8 mouse cellular contexts compared by ENCODE assay signal in genomic region chr16:17202549-17202948, GRCm38 (mm10). TPM values are rescaled to one million over a fixed set of nuclear protein-coding genes. Genes with fewer than 3 reads are reported as not detected.
A peak's percentile ranks its signal among the peaks of the same experiment; 100 is the strongest.
DNase-seq lines count a peak whose midpoint lies in the region; ATAC-seq and TF ChIP-seq lines count a peak whose summit lies in the region.

Gene Ube2l3, minus strand, starts transcription at chr16:17202649.

- no peak within 1 kb of the TSS for H3K9ac ChIP-seq in kidney, postnatal 0 days (ENCODE audit: low read depth, low read length)
- peak within 1 kb of the TSS; percentile 99; the same call in 1 of the 2 replicates for H3K9ac ChIP-seq in midbrain, embryonic 12.5 days (replicated peaks)

- peaks cover 7% of the 10 kb centered on the region; the same call in 1 of the 2 replicates for H3K4me1 ChIP-seq in kidney, postnatal 0 days (replicated peaks; ENCODE audit: insufficient read depth, low read length)
- H3K4me1 ChIP-seq in bone marrow, adult 2 months (ENCODE audit: control insufficient read depth, insufficient read depth, low read length) = peaks cover 2% of the 10 kb centered on the region
- H3K4me1 ChIP-seq in midbrain, embryonic 12.5 days = peaks cover 15% of the 10 kb centered on the region

- DNase-seq in kidney, postnatal 0 days (ENCODE audit: low spot score) = no peak
- no peak for DNase-seq in kidney, adult 11 months
- no peak for DNase-seq in gastrocnemius, postnatal 4 days (ENCODE audit: low spot score in 2 of 2)
- no peak for DNase-seq in large intestine, adult 2 months (ENCODE audit: low read depth, low spot score)
- no peak for DNase-seq in natural killer cell, adult 2 months (ENCODE audit: low spot score in 2 of 2)
- DNase-seq in adipocyte (ENCODE audit: low spot score) = no peak

- no peaks in the 10 kb centered on the region for H3K9me3 ChIP-seq in kidney, postnatal 0 days (replicated peaks; ENCODE audit: low read length)
- H3K9me3 ChIP-seq in midbrain, embryonic 12.5 days = no peaks in the 10 kb centered on the region

- H3K27ac ChIP-seq in kidney, postnatal 0 days = peak within 1 kb of the TSS; percentile 81
- no peak within 1 kb of the TSS for H3K27ac ChIP-seq in bone marrow, adult 2 months (ENCODE audit: control insufficient read depth, insufficient read depth, low read depth, low read length, poor library complexity)
- H3K27ac ChIP-seq in midbrain, embryonic 12.5 days (replicated peaks) = no peak within 1 kb of the TSS

- WGBS in kidney, postnatal 0 days = 86% methylated on average over 1 of the region's 1 CpGs
- 82% methylated on average over 1 of the region's 1 CpGs for WGBS in bone marrow, adult 2 months
- 82% methylated on average over 1 of the region's 1 CpGs for WGBS in large intestine, adult 2 months
- 90% methylated on average over 1 of the region's 1 CpGs for WGBS in midbrain, embryonic 12.5 days

- ATAC-seq in kidney, postnatal 0 days (replicated peaks; ENCODE audit: low FRiP score, low read depth) = no peak
- ATAC-seq in midbrain, embryonic 12.5 days (ENCODE audit: low FRiP score, low read depth) = no peak

- TF ChIP-seq CTCF in kidney, postnatal 0 days (IDR thresholded peaks at IDR 0.05; ENCODE audit: low read depth) = no peak
- no peak for TF ChIP-seq CTCF in bone marrow, adult 2 months (IDR thresholded peaks at IDR 0.05; ENCODE audit: control insufficient read depth, insufficient read depth, low read length)

- TF ChIP-seq POLR2A in bone marrow, adult 2 months (IDR thresholded peaks at IDR 0.05; ENCODE audit: borderline replicate concordance, control insufficient read depth, low read depth, low read length) = no peak

- peak within 1 kb of the TSS; percentile 98 for H3K4me3 ChIP-seq in kidney, postnatal 0 days (replicated peaks; ENCODE audit: low read depth, low read length)
- peak within 1 kb of the TSS; percentile 94 for H3K4me3 ChIP-seq in bone marrow, adult 2 months (replicated peaks; ENCODE audit: control insufficient read depth, low read depth, low read length)
- peak within 1 kb of the TSS; percentile 100 for H3K4me3 ChIP-seq in midbrain, embryonic 12.5 days

- no peaks in the 10 kb centered on the region for H3K36me3 ChIP-seq in kidney, postnatal 0 days (ENCODE audit: insufficient read depth, low read length)
- H3K36me3 ChIP-seq in midbrain, embryonic 12.5 days = 0 out of 2 replicates have a peak, but pooled peaks cover 3% of the 10 kb centered on the region

- H3K27me3 ChIP-seq in kidney, postnatal 0 days (ENCODE audit: insufficient read depth, low read length) = no peaks in the 10 kb centered on the region
- H3K27me3 ChIP-seq in midbrain, embryonic 12.5 days = peaks cover 12% of the 10 kb centered on the region

- H3K4me2 ChIP-seq in kidney, postnatal 0 days (ENCODE audit: low read length) = peak within 1 kb of the TSS; percentile 72
- H3K4me2 ChIP-seq in midbrain, embryonic 12.5 days (replicated peaks) = peak within 1 kb of the TSS; percentile 88; the same call in 1 of the 2 replicates

RNA-seq across cellular contexts. Expression of gene Ube2l3, which starts in this region (rescaled TPM):
- polyA plus RNA-seq in kidney, postnatal 0 days (2015; fragmentation: Nextera tagmentation; extraction: Ambion mirVana) = 316 and 327 TPM in 2 replicates
- 70.5 and 97.7 TPM in 2 replicates for polyA plus RNA-seq in bone marrow, adult 2 months (2011; ENCODE audit: insufficient read depth, insufficient read length, low replicate concordance, missing spikeins)
- 100 to 1,000 TPM; 166 to 178 TPM for total RNA-seq in gastrocnemius, postnatal 4 days (2021)
- polyA plus RNA-seq in large intestine, adult 2 months (2012; rRNA removed) = 60.7 and 63.3 TPM in 2 replicates
- polyA plus RNA-seq in midbrain, embryonic 12.5 days (2016; fragmentation: Nextera tagmentation; extraction: Ambion mirVana) = 371 TPM in 2 replicates
